Mouse (Mus musculus) pancreas, adult 10 weeks (tissue): ENCODE results near the gene Natd1. TPM values are rescaled to one million over a fixed set of nuclear protein-coding genes. Genes with fewer than 3 reads are reported as not detected.

ENCODE experiments used
- polyA plus RNA-seq: library from polyadenylated mRNA; stranded (reverse); fragments of 350-450 nt; fragmentation: Illumina TruSeq; extraction: RNeasy Lipid Tissue Mini Kit (QIAGEN cat#74804); gene quantifications from one replicate; pipeline ENCODE4 v1.2.3, GENCODE M21; 2015; ENCODE audit warnings: low read depth, low replicate concordance; ENCODE audit not compliant: insufficient read depth

Natd1 gene
- polyA plus RNA-seq, result 2.3 TPM

DNA sequence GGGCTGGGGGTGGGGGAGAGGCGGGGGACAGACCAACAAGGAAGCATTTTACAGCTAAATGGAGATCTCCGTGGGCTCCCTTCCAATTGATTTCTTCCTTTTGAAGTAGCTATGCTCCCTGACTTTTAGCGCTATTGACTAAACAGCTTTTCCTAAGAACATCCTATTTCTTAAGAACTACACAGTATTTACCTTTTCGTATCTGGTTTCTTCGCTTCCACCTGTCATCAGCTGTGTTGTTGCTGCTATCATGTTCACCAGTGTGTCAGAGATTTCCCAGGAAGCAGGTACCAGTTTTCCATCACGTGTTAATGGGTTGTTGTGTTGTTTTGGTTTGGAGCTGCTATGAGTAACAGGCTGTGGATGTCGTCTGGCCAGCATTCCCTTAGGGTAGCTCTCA is at the start of gene Natd1:
Natd1 (minus strand) TSS at position 260 of the 400 bp plus-strand sequence.

DNA sequence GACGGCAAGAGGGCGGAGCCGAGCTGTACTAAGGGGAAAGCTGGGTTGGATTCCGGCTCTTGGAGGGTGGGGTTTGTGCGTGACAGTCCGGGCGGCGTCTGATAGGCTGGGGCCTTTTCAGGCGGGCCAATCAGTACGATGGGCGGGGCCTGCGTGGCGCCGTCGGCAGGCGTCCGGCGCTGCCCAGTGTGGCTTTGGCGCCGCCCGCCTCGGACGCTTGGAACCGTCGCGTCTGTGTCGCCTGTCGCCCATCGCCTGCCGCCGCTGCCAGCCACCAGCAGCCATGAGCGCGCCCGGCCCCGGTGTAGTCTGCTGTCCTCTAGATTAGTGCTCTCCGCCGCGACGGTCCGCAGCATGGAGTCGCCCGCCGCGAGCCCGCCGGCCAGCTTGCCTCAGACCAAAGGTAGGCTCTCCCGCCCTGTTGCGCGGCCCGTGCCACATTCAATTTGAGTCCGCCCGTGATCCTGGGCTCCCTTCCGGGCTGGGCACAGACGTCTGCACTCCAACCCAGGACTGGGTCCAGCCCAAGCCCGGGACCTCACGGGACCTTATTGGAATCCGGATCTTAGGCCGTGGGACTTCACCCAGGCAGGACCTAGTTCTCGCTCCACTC is 17.4 kb upstream of the Natd1 start, which contains the start of gene Map2k3:
Map2k3 (plus strand) TSS at position 165 of the 613 bp plus-strand sequence.

DNA sequence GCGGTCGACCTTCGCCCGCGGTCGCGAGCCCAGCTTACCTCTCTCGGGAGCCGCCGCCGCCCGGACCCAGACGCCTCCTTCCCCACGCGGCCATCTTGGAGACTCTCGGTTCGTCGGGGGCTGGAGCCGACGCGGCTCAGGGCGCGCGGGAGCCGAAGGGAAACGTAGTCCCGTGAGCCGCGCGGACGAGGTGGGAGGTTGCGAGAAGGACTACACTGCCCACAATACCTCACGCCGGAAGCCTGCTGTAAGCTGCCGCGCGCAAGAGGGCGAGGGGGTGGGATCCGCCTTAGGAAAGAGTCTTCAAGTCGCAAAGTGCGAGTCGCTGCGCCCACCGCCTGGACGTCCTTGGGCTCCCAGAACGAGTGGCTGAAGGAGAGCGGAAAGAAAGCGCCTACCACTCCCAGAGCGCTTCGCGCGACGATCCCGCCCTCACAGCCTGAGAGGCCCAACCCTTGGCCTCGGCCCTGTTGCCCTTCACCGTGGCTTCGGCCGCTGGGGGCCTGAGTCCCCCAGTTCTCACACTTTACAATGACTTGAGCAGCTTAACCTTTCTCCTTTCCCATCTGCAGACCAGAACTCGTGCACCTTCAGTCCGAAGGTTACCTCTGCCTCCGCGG is 35.8 kb downstream of the Natd1 start, which contains the start of gene Tmem11:
Tmem11 (minus strand) TSS at position 598 of the 620 bp plus-strand sequence.

Other genes starting within 250 kb of the Natd1 start
- 5.1 TPM for gene Llgl1, start 215.0 kb downstream of the Natd1 start, polyA plus RNA-seq
- gene Flii, start 187.5 kb downstream of the Natd1 start, polyA plus RNA-seq, result 22.9 TPM
- 5.6 TPM for gene Mief2, start 186.4 kb downstream of the Natd1 start, polyA plus RNA-seq
- gene Top3a, start 137.4 kb downstream of the Natd1 start, polyA plus RNA-seq, result 1.8 TPM
- gene Smcr8, start 137.2 kb downstream of the Natd1 start, polyA plus RNA-seq, result 3.7 TPM
- gene Shmt1, start 103.0 kb downstream of the Natd1 start, polyA plus RNA-seq, result 0.50 TPM
- 4.9 TPM for gene Dhrs7b, start 84.1 kb downstream of the Natd1 start, polyA plus RNA-seq
- gene Tmem11, start 35.5 kb downstream of the Natd1 start, polyA plus RNA-seq, result 9.3 TPM
- gene Map2k3, start 17.3 kb upstream of the Natd1 start, polyA plus RNA-seq, result 9.0 TPM
- gene Kcnj12, start 107.8 kb upstream of the Natd1 start, polyA plus RNA-seq, result 0.46 TPM
- 0.42 TPM for gene Tnfrsf13b, start 212.0 kb upstream of the Natd1 start, polyA plus RNA-seq